Mouse (Mus musculus): ENCODE measurements around the gene Smim4. TPM values are rescaled to one million over a fixed set of nuclear protein-coding genes. Genes with fewer than 3 reads are reported as not detected.

Smim4 gene
- total and polyA plus RNA-seq, 3 experiments, result 19.1 to 38.0 (median 26.1) TPM

DNA sequence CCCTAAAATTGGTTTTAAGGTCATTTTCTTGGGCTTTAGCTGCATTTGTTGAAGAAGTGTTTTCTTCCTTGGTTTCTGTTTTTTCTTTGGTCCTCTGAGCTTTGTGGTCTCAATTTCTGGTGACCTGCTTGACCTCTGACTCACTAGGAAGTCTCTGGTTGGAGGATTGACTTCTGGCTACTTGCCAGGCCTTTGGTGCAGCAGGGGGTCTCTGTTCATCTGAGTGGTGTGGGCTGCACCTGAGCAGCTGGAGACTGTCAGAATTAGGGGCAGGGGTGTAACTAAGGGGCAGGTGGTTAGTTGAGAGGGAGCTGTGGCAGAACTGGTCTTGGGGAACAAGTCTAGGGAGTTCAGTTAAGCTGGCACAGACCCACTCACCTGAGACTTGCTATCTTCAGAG, 47.6 kb downstream of the Smim4 start:
- H3K79me2 ChIP-seq (replicated peaks; ENCODE audit: control insufficient read depth, extremely low read depth, insufficient read depth, poor library complexity, severe bottlenecking), result no peaks in the 10 kb centered on the region
- no peak for DNase-seq (ENCODE audit: extremely low read depth)
- peaks cover 3% of the 10 kb centered on the region for H3K9me3 ChIP-seq (replicated peaks; ENCODE audit: low read length)
- H3K4me3 ChIP-seq (replicated peaks in 1 of 3; ENCODE audit: low read depth in 2 of 3, low read length in 2 of 3, poor library complexity in 1 of 3), result no peak overlapping the region
- no peak overlapping the region for H3K9ac ChIP-seq (ENCODE audit: insufficient read depth, low read depth)
- no peaks in the 10 kb centered on the region for H3K4me1 ChIP-seq (ENCODE audit: control insufficient read depth in 1 of 2, insufficient read depth in 2 of 2)
- no peaks in the 10 kb centered on the region for H3K27me3 ChIP-seq (replicated peaks)
- peaks cover 27 to 61% of the 10 kb centered on the region in 2 experiments for H3K36me3 ChIP-seq (replicated peaks in 1 of 2; ENCODE audit: control insufficient read depth in 1 of 2, insufficient read depth in 1 of 2, low read length in 1 of 2)
- in situ Hi-C loops (cut with MboI; ENCODE audit: low pct_ligation_motif_present, low pct_unique_long_range_greater_than_20kb, low sequenced_read_pairs), result no loop called here
- H3K27ac ChIP-seq (ENCODE audit: insufficient read depth, low read depth), result no peak overlapping the region
- H3K4me2 ChIP-seq (ENCODE audit: insufficient read depth, low read depth, poor library complexity, severe bottlenecking), result no peak overlapping the region
- dilution Hi-C loops (cut with MboI; ENCODE audit: extremely low pct_ligation_motif_present, extremely low pct_unique_long_range_greater_than_20kb, low sequenced_read_pairs), result no loop called here
- TF ChIP-seq CHD1 (IDR thresholded peaks at IDR 0.05; ENCODE audit: low read depth, low read length) (no peak), E2F4 (IDR thresholded peaks at IDR 0.05; ENCODE audit: insufficient replicate concordance, low read depth, low read length) (no peak), CTCF (conservative IDR thresholded peaks at IDR 0.05 in 1 of 2, IDR thresholded peaks at IDR 0.05 in 1 of 2; ENCODE audit: low read depth in 2 of 2, low read length in 2 of 2) (no peak), KAT2A (IDR thresholded peaks at IDR 0.05; ENCODE audit: insufficient replicate concordance, low read length) (no peak), UBTF (IDR thresholded peaks at IDR 0.05; ENCODE audit: low read depth, low read length) (no peak), USF1 (IDR thresholded peaks at IDR 0.05; ENCODE audit: low read depth, low read length) (no peak), TBP (conservative IDR thresholded peaks at IDR 0.05; ENCODE audit: low read depth, low read length) (no peak), ZC3H11A (IDR thresholded peaks at IDR 0.05; ENCODE audit: low read depth, low read length) (no peak), GABPA (IDR thresholded peaks at IDR 0.05; ENCODE audit: insufficient replicate concordance, low read depth, low read length) (no peak), HCFC1 (IDR thresholded peaks at IDR 0.05; ENCODE audit: low read depth, low read length) (no peak), MAZ (IDR thresholded peaks at IDR 0.05; ENCODE audit: low read depth, low read length) (no peak), POLR2A (IDR thresholded peaks at IDR 0.05; ENCODE audit: low read depth, low read length) (no peak), MXI1 (IDR thresholded peaks at IDR 0.05; ENCODE audit: low read depth, low read length) (no peak), PAX5 (IDR thresholded peaks at IDR 0.05; ENCODE audit: low read length) (no peak), EP300 (IDR thresholded peaks at IDR 0.05; ENCODE audit: low read length) (no peak), BHLHE40 (IDR thresholded peaks at IDR 0.05; ENCODE audit: low read depth, low read length) (no peak)

DNA sequence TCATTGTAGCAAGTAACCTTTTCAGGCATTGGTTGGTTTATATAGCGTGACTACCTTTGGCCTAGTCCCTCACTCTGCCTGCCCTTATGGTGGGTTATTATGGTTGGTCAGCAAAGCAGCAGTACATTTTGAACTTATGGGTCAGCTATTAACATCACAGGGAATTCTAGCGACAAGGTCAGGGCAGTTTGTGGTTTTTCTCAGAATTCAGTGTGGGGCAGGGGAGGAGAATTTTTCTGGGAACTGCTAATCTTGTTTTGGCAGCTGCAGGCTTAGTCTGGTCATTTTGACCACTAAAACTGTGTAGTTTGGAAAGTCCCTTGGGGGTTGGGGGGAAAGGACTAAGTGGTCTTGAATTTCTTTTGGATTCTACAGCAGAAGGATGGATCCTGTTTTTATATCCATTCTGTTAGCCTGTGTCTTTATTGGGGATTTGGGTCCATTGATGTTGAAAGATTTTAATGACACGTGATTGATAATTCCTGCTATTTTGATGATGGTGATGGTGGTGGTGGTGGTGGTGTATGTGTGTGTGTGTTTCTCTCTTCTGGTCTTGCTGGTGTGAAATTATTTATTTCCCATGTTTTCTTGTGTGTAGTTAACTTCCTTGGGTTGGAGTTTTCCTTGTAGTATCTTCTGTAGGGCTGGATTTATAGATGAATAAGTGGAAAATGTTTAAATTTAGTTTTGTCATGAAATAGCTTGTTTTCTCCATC, 49.3 kb downstream of the Smim4 start:
- Histone ChIP-seq H3K27ac (ENCODE audit: insufficient read depth, low read depth) (no peak overlapping the region), H3K9ac (ENCODE audit: insufficient read depth, low read depth) (no peak overlapping the region), H3K36me3 (replicated peaks in 1 of 2; ENCODE audit: control insufficient read depth in 1 of 2, insufficient read depth in 1 of 2, low read length in 1 of 2) (peaks cover 27 to 62% of the 10 kb centered on the region in 2 experiments), H3K4me3 (replicated peaks in 1 of 3; ENCODE audit: low read depth in 2 of 3, low read length in 2 of 3, poor library complexity in 1 of 3) (no peak overlapping the region), H3K79me2 (replicated peaks; ENCODE audit: control insufficient read depth, extremely low read depth, insufficient read depth, poor library complexity, severe bottlenecking) (no peaks in the 10 kb centered on the region), H3K4me1 (ENCODE audit: control insufficient read depth in 1 of 2, insufficient read depth in 2 of 2) (no peaks in the 10 kb centered on the region), H3K27me3 (replicated peaks) (no peaks in the 10 kb centered on the region), H3K4me2 (ENCODE audit: insufficient read depth, low read depth, poor library complexity, severe bottlenecking) (no peak overlapping the region), H3K9me3 (replicated peaks; ENCODE audit: low read length) (peaks cover 3% of the 10 kb centered on the region)
- no peak for DNase-seq (ENCODE audit: extremely low read depth)
- in situ Hi-C loops (cut with MboI; ENCODE audit: low pct_ligation_motif_present, low pct_unique_long_range_greater_than_20kb, low sequenced_read_pairs) (no loop called here), dilution Hi-C loops (cut with MboI; ENCODE audit: extremely low pct_ligation_motif_present, extremely low pct_unique_long_range_greater_than_20kb, low sequenced_read_pairs) (no loop called here)
- no peak for TF ChIP-seq MAFK (IDR thresholded peaks at IDR 0.05; ENCODE audit: insufficient replicate concordance, low read length)

Measured in CH12.LX (cell line).